Mouse (Mus musculus) MEL (cell line): ENCODE data around the gene Tmbim6. TPM values are rescaled to one million over a fixed set of nuclear protein-coding genes. Genes with fewer than 3 reads are reported as not detected.

Experiments
- DNase-seq: peaks from one replicate; pipeline ENCODE4 v3.0.0; 2011; ENCODE audit warnings: low read depth, low spot score
- H3K27ac ChIP-seq: 2 replicates; pipeline ENCODE4 v1.5.1; 2012; ENCODE audit warnings: low read depth, mild to moderate bottlenecking, control low read depth, low read length, moderate library complexity; ENCODE audit not compliant: control insufficient read depth
- H3K27me3 ChIP-seq, 2 experiments: fragments of 150-350 bp in 1 of 2; sonication (generic) in 1 of 2; 2 replicates each; pipeline ENCODE4 v1.6.1; 2012; ENCODE audit warnings: low read length in 2 of 2, mild to moderate bottlenecking in 2 of 2, improper control_type of control experiment in 1 of 2, moderate library complexity in 1 of 2; ENCODE audit not compliant: insufficient read depth in 2 of 2, control insufficient read depth in 1 of 2
- H3K36me3 ChIP-seq, 2 experiments: 2 replicates each; pipeline ENCODE4 v1.6.1; 2012 to 2014; ENCODE audit warnings: low read length in 2 of 2, improper control_type of control experiment in 1 of 2, inconsistent platforms in 1 of 2, mild to moderate bottlenecking in 1 of 2; ENCODE audit not compliant: insufficient read depth in 2 of 2, control insufficient read depth in 1 of 2
- H3K4me1 ChIP-seq, 2 experiments: fragments of 150-350 bp in 1 of 2; sonication (generic) in 1 of 2; 2 replicates each; pipeline ENCODE4 v1.6.1; 2012; ENCODE audit warnings: low read length in 2 of 2, improper control_type of control experiment in 1 of 2, mild to moderate bottlenecking in 1 of 2; ENCODE audit not compliant: insufficient read depth in 2 of 2, control insufficient read depth in 1 of 2
- H3K4me3 ChIP-seq, 2 experiments: fragments of 150-350 bp in 1 of 2; sonication (generic) in 1 of 2; 2 replicates each; pipeline ENCODE4 v1.5.1; 2012; ENCODE audit warnings: low read depth in 2 of 2, low read length in 2 of 2, mild to moderate bottlenecking in 2 of 2, moderate library complexity in 2 of 2, control low read depth in 1 of 2, improper control_type of control experiment in 1 of 2; ENCODE audit not compliant: control insufficient read depth in 1 of 2, insufficient read depth in 1 of 2
- H3K79me2 ChIP-seq: 2 replicates; pipeline ENCODE4 v1.6.1; 2012; ENCODE audit warnings: mild to moderate bottlenecking, low read length, moderate library complexity; ENCODE audit not compliant: control insufficient read depth, poor library complexity, insufficient read depth
- H3K9ac ChIP-seq: 2 replicates; pipeline ENCODE4 v1.6.1; 2012; ENCODE audit warnings: low read depth, mild to moderate bottlenecking, control low read depth, low read length, moderate library complexity; ENCODE audit not compliant: control insufficient read depth, poor library complexity, severe bottlenecking
- H3K9me3 ChIP-seq: fragments of 150-350 bp; sonication (generic); replicated peaks from 2 replicates; pipeline ENCODE4 v1.6.1; 2012; ENCODE audit warnings: mild to moderate bottlenecking, low read length, improper control_type of control experiment, moderate library complexity; ENCODE audit not compliant: insufficient read depth
- BHLHE40 ChIP-seq: IDR thresholded peaks from 2 replicates; pipeline ENCODE4 v1.6.1; 2012; ENCODE audit warnings: low read depth, mild to moderate bottlenecking, inconsistent platforms, low read length, improper control_type of control experiment, borderline replicate concordance
- CHD1 ChIP-seq: IDR thresholded peaks from 2 replicates; pipeline ENCODE4 v1.6.1; 2012; ENCODE audit warnings: low read depth, mild to moderate bottlenecking, inconsistent platforms, low read length, improper control_type of control experiment
- ELF1 ChIP-seq: IDR thresholded peaks from 2 replicates; pipeline ENCODE4 v1.6.1; 2014; ENCODE audit warnings: low read depth, mild to moderate bottlenecking, inconsistent platforms, low read length, improper control_type of control experiment, moderate library complexity
- EP300 ChIP-seq, 2 experiments: IDR thresholded peaks; 2 replicates each; pipeline ENCODE4 v1.6.1; 2011; ENCODE audit warnings: improper control_type of control experiment in 2 of 2, low read length in 2 of 2, low read depth in 1 of 2, mild to moderate bottlenecking in 1 of 2
- ETS1 ChIP-seq: IDR thresholded peaks from 2 replicates; pipeline ENCODE4 v1.6.1; 2012; ENCODE audit warnings: low read depth, mild to moderate bottlenecking, inconsistent platforms, low read length, improper control_type of control experiment, moderate library complexity
- HCFC1 ChIP-seq: IDR thresholded peaks from 2 replicates; pipeline ENCODE4 v1.6.1; 2012; ENCODE audit warnings: low read depth, mild to moderate bottlenecking, inconsistent platforms, low read length, improper control_type of control experiment, moderate library complexity
- KAT2A ChIP-seq: conservative IDR thresholded peaks from 2 replicates; pipeline ENCODE4 v1.6.1; 2012; ENCODE audit warnings: low read depth, low read length, improper control_type of control experiment, inconsistent platforms
- MAX ChIP-seq: IDR thresholded peaks from 2 replicates; pipeline ENCODE4 v1.6.1; 2011; ENCODE audit warnings: low read length, improper control_type of control experiment
- MAZ ChIP-seq: IDR thresholded peaks from 2 replicates; pipeline ENCODE4 v1.6.1; 2012; ENCODE audit warnings: low read depth, mild to moderate bottlenecking, inconsistent platforms, low read length, improper control_type of control experiment
- MEF2A ChIP-seq: IDR thresholded peaks from 2 replicates; pipeline ENCODE4 v1.6.1; 2014; ENCODE audit warnings: low read depth, mild to moderate bottlenecking, inconsistent platforms, low read length, improper control_type of control experiment; ENCODE audit not compliant: poor library complexity, insufficient replicate concordance, severe bottlenecking; ENCODE audit errors: extremely low read depth
- MXI1 ChIP-seq: IDR thresholded peaks from 2 replicates; pipeline ENCODE4 v1.6.1; 2011; ENCODE audit warnings: mild to moderate bottlenecking, low read depth, low read length, improper control_type of control experiment
- MYB ChIP-seq: IDR thresholded peaks from 2 replicates; pipeline ENCODE4 v1.6.1; 2011; ENCODE audit warnings: mild to moderate bottlenecking, low read depth, low read length, improper control_type of control experiment
- MYC ChIP-seq: IDR thresholded peaks from 2 replicates; pipeline ENCODE4 v1.6.1; 2011; ENCODE audit warnings: low read depth, mild to moderate bottlenecking, low read length, improper control_type of control experiment, moderate library complexity
- NELFE ChIP-seq: IDR thresholded peaks from 2 replicates; pipeline ENCODE4 v1.6.1; 2011; ENCODE audit warnings: low read depth, low read length, improper control_type of control experiment
- NRF1 ChIP-seq: IDR thresholded peaks from 2 replicates; pipeline ENCODE4 v1.6.1; 2014; ENCODE audit warnings: low read depth, mild to moderate bottlenecking, inconsistent platforms, low read length, improper control_type of control experiment, moderate library complexity; ENCODE audit not compliant: poor library complexity, insufficient read depth, severe bottlenecking
- POLR2AphosphoS2 ChIP-seq: IDR thresholded peaks from 2 replicates; pipeline ENCODE4 v1.6.1; 2011; ENCODE audit warnings: low read length, improper control_type of control experiment
- POLR2AphosphoS5 ChIP-seq: IDR thresholded peaks from 2 replicates; pipeline ENCODE4 v1.6.1; 2012; ENCODE audit warnings: low read depth, borderline replicate concordance, mild to moderate bottlenecking, inconsistent platforms, low read length, moderate library complexity, mixed read lengths
- RAD21 ChIP-seq: IDR thresholded peaks from 2 replicates; pipeline ENCODE4 v1.6.1; 2011; ENCODE audit warnings: mild to moderate bottlenecking, low read depth, low read length, improper control_type of control experiment
- RCOR1 ChIP-seq: IDR thresholded peaks from 2 replicates; pipeline ENCODE4 v1.6.1; 2012; ENCODE audit warnings: low read depth, mild to moderate bottlenecking, inconsistent platforms, low read length, improper control_type of control experiment
- SIN3A ChIP-seq: IDR thresholded peaks from 2 replicates; pipeline ENCODE4 v1.6.1; 2012; ENCODE audit warnings: low read length, improper control_type of control experiment, inconsistent platforms
- TBP ChIP-seq: IDR thresholded peaks from 2 replicates; pipeline ENCODE4 v1.8.0; 2011; ENCODE audit warnings: low read depth, low read length, improper control_type of control experiment
- TCF12 ChIP-seq: IDR thresholded peaks from 2 replicates; pipeline ENCODE4 v1.6.1; 2014; ENCODE audit warnings: low read depth, mild to moderate bottlenecking, inconsistent platforms, low read length, improper control_type of control experiment, moderate library complexity
- UBTF ChIP-seq: IDR thresholded peaks from 2 replicates; pipeline ENCODE4 v1.6.1; 2012; ENCODE audit warnings: low read depth, mild to moderate bottlenecking, inconsistent platforms, low read length, improper control_type of control experiment, moderate library complexity, borderline replicate concordance; ENCODE audit not compliant: insufficient read depth
- USF2 ChIP-seq, 2 experiments: IDR thresholded peaks; 2 replicates each; pipeline ENCODE4 v1.6.1; 2011 to 2012; ENCODE audit warnings: improper control_type of control experiment in 2 of 2, low read length in 2 of 2, borderline replicate concordance in 1 of 2, inconsistent platforms in 1 of 2, low read depth in 1 of 2, mild to moderate bottlenecking in 1 of 2; ENCODE audit not compliant: insufficient read depth in 1 of 2
- ZC3H11A ChIP-seq: IDR thresholded peaks from 2 replicates; pipeline ENCODE4 v1.6.1; 2012; ENCODE audit warnings: low read depth, mild to moderate bottlenecking, inconsistent platforms, low read length, improper control_type of control experiment
- ZNF384 ChIP-seq: IDR thresholded peaks from 2 replicates; pipeline ENCODE4 v1.6.1; 2012; ENCODE audit warnings: low read depth, mild to moderate bottlenecking, inconsistent platforms, low read length, improper control_type of control experiment
- polyA plus RNA-seq, 2 experiments: library from polyadenylated mRNA; stranded (reverse) in 1 of 2; unstranded in 1 of 2; fragments of >175 nt in 1 of 2; fragments of >200 nt in 1 of 2; gene quantifications; 2 replicates each; pipeline versions ENCODE4 v1.2.1 to v1.2.4; 2012; ENCODE audit warnings: low replicate concordance in 2 of 2, low read depth in 1 of 2; ENCODE audit not compliant: insufficient read length in 2 of 2, insufficient read depth in 1 of 2, missing spikeins in 1 of 2
- total RNA-seq: library from RNA; depleted of rRNA; stranded (reverse); fragments of 300-350 nt; gene quantifications from 2 replicates; pipeline ENCODE4 v1.2.3, GENCODE M21; 2012

Gene Tmbim6
- total and polyA plus RNA-seq, 3 experiments = 243 to 339 TPM; not detected in 1

DNA sequence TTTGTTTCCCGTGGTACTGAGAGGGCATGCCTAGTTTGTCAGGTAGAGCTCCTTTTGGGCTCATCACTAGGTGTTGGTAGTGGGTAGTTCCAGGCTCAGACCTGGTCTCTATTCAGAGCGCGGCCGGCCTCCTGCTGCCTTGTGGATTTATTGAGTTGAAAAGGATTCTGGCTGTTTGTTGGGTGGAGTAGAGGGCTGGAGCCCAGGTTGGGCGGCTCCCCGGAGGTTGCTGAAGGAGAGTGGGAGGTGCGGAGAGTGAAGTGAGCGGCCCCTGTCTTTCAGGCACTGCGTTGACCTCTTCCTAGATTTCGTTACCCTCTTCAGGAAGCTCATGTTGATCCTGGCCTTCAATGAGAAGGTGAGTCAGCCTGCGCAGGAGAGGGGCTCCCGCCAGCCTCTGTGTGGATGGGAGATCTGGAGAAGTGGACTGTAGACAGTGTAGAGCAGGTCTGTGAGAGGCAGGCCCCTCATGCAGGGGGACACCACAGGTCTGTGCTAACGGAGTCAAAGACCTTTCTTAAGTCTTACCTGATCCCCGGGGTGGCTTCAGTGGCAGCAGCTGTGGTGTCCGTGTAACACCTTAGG lies 14.4 kb downstream of the Tmbim6 start:
- TF ChIP-seq RCOR1 (no peak), MAZ (no peak), MYC (no peak), EP300 (IDR thresholded peaks at IDR 0.05; ENCODE audit: low read depth in 1 of 2, low read length in 2 of 2) (no peak), KAT2A (no peak), USF2 (IDR thresholded peaks at IDR 0.05; ENCODE audit: borderline replicate concordance in 1 of 2, insufficient read depth in 1 of 2, low read depth in 1 of 2, low read length in 2 of 2) (no peak), MEF2A (no peak), POLR2AphosphoS5 (no peak), NRF1 (no peak), ETS1 (no peak), SIN3A (no peak), MYB (no peak), ZNF384 (no peak), ELF1 (no peak), RAD21 (no peak), TBP (no peak), MXI1 (no peak), TCF12 (no peak), ZC3H11A (no peak), HCFC1 (no peak)
- H3K4me1 ChIP-seq = no peaks in the 10 kb centered on the region
- no peak for DNase-seq
- no peak overlapping the region for H3K27ac ChIP-seq
- no peak overlapping the region for H3K4me3 ChIP-seq
- H3K9me3 ChIP-seq = no peaks in the 10 kb centered on the region
- peaks cover 2% of the 10 kb centered on the region; the same call in 1 of the 2 replicates for H3K79me2 ChIP-seq
- H3K27me3 ChIP-seq = no peaks in the 10 kb centered on the region
- H3K36me3 ChIP-seq = peaks cover 0 to 36% of the 10 kb centered on the region in 2 experiments; a peak in 2 of 4 replicates
- no peak overlapping the region for H3K9ac ChIP-seq

DNA sequence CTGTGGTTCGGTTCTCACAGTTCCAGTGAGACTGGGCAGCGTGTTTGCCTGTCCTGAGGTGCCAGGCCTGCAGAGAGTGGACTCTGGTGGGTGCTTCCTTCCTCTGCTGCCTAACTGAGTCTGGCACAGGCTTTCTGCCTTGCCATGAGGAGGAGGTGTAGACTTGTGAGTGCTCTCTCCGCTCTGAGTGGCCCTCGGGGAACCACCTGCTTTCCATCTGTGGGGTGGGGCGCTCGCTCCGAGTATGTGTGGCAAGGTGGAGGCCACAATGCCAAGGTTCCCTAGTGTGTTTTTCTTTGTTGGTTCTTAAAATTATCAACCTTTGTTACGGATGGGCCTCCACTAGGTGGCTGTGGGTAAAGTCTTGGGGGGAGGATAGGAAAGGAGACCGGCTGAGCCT lies 16.2 kb downstream of the Tmbim6 start:
- H3K27ac ChIP-seq = no peak overlapping the region
- no peak overlapping the region for H3K9ac ChIP-seq
- peaks cover 0 to 26% of the 10 kb centered on the region in 2 experiments; a peak in 2 of 4 replicates for H3K36me3 ChIP-seq
- no peaks in the 10 kb centered on the region for H3K9me3 ChIP-seq
- no peak for DNase-seq
- TF ChIP-seq UBTF (no peak), NELFE (no peak), HCFC1 (no peak), POLR2AphosphoS2 (no peak), CHD1 (no peak), MYC (no peak), MXI1 (no peak), MAX (no peak), MEF2A (no peak), USF2 (IDR thresholded peaks at IDR 0.05; ENCODE audit: borderline replicate concordance in 1 of 2, insufficient read depth in 1 of 2, low read depth in 1 of 2, low read length in 2 of 2) (no peak), BHLHE40 (no peak)
- H3K4me3 ChIP-seq = no peak overlapping the region
- no peaks in the 10 kb centered on the region for H3K79me2 ChIP-seq
- H3K27me3 ChIP-seq = no peaks in the 10 kb centered on the region
- H3K4me1 ChIP-seq = no peaks in the 10 kb centered on the region
